Mouse (Mus musculus) embryonic facial prominence, embryonic 14.5 days (tissue): ENCODE results near the gene Slc6a20a. TPM values are rescaled to one million over a fixed set of nuclear protein-coding genes. Genes with fewer than 3 reads are reported as not detected.

ENCODE experiments used
- ATAC-seq: fragments of 200-750 bp; cut with Nextera tagmentation; 2 replicates; pipeline ENCODE4 v1.8.0; 2017; ENCODE audit warnings: low read depth, moderate number of reproducible peaks, moderate TSS enrichment
- DNase-seq: peaks from one replicate; pipeline ENCODE4 v3.0.0-alpha.2; 2015; ENCODE audit warnings: low spot score
- H3K27ac ChIP-seq: fragments of 300-500 bp; sonication (generic); replicated peaks from 2 replicates; pipeline ENCODE4 v1.5.1; 2014; ENCODE audit warnings: low read depth, mild to moderate bottlenecking, low read length, moderate library complexity
- H3K27me3 ChIP-seq: fragments of 300-500 bp; sonication (generic); replicated peaks from 2 replicates; pipeline ENCODE4 v1.6.1; 2014; ENCODE audit warnings: low read length; ENCODE audit not compliant: control insufficient read depth, insufficient read depth
- H3K36me3 ChIP-seq: fragments of 300-500 bp; sonication (generic); 2 replicates; pipeline ENCODE4 v1.6.1; 2014; ENCODE audit warnings: low read length, mixed read lengths; ENCODE audit not compliant: control insufficient read depth, insufficient read depth
- H3K4me1 ChIP-seq: fragments of 300-500 bp; sonication (generic); 2 replicates; pipeline ENCODE4 v1.6.1; 2014; ENCODE audit warnings: antibody characterized with exemption, low read length; ENCODE audit not compliant: control insufficient read depth, insufficient read depth
- H3K4me2 ChIP-seq: fragments of 300-500 bp; sonication (generic); 2 replicates; pipeline ENCODE4 v1.6.1; 2014; ENCODE audit warnings: low read depth, mild to moderate bottlenecking, low read length, moderate library complexity, mixed read lengths
- H3K4me3 ChIP-seq: fragments of 300-500 bp; sonication (generic); 2 replicates; pipeline ENCODE4 v1.5.1; 2014; ENCODE audit warnings: low read depth, mild to moderate bottlenecking, low read length
- H3K9ac ChIP-seq: fragments of 300-500 bp; sonication (generic); 2 replicates; pipeline ENCODE4 v1.6.1; 2014; ENCODE audit warnings: low read depth, mild to moderate bottlenecking, low read length, moderate library complexity, mixed read lengths
- H3K9me3 ChIP-seq: fragments of 300-500 bp; sonication (generic); 2 replicates; pipeline ENCODE4 v1.6.1; 2016; ENCODE audit warnings: low read length; ENCODE audit not compliant: control insufficient read depth
- whole genome bisulfite sequencing: fragments of 180-500 bp; shearing (Covaris S2); extraction: QIAGEN DNeasy Blood & Tissue Kit; methylation state at CpG from one replicate; pipeline ENCODE4 v1.1.7; 2014; 5-methylcytosine and 5-hydroxymethylcytosine counted together
- polyA plus RNA-seq: library from polyadenylated mRNA; unstranded; fragments of >200 nt; fragmentation: Nextera tagmentation; extraction: Ambion mirVana; gene quantifications from 2 replicates; pipeline ENCODE4 v1.2.1, GENCODE M21; 2014

Slc6a20a gene
- polyA plus RNA-seq, 1 experiment from 2014 or later, result 0.99 TPM

- Histone ChIP-seq H3K36me3 (no peaks in the 10 kb centered on the region), H3K4me3 (no peak overlapping the region), H3K4me1 (no peaks in the 10 kb centered on the region), H3K9ac (no peak overlapping the region), H3K4me2 (no peak overlapping the region), H3K9me3 (no peaks in the 10 kb centered on the region), H3K27me3 (no peaks in the 10 kb centered on the region), H3K27ac (no peak overlapping the region)
- DNase-seq (no peak), ATAC-seq (no peak)
- WGBS, result 93% methylated on average over 10 of the region's 11 CpGs
Measured at GRCm38 (mm10) chr9:123625821-123626220, 52.9 kb downstream of the Slc6a20a start.

- WGBS, result 90% methylated on average over 2 of the region's 2 CpGs
- Histone ChIP-seq H3K9ac (no peak overlapping the region), H3K36me3 (no peaks in the 10 kb centered on the region), H3K4me2 (no peak overlapping the region), H3K27ac (no peak overlapping the region), H3K4me1 (no peaks in the 10 kb centered on the region), H3K4me3 (no peak overlapping the region), H3K9me3 (no peaks in the 10 kb centered on the region), H3K27me3 (no peaks in the 10 kb centered on the region)
- DNase-seq, result no peak
- no peak for ATAC-seq
Measured at GRCm38 (mm10) chr9:123624741-123625140, 53.9 kb downstream of the Slc6a20a start.

- Histone ChIP-seq H3K4me3 (no peak overlapping the region), H3K4me1 (no peaks in the 10 kb centered on the region), H3K27ac (no peak overlapping the region), H3K36me3 (no peaks in the 10 kb centered on the region), H3K9ac (no peak overlapping the region), H3K9me3 (no peaks in the 10 kb centered on the region), H3K4me2 (no peak overlapping the region), H3K27me3 (no peaks in the 10 kb centered on the region)
- 81% methylated on average over 5 of the region's 5 CpGs for WGBS
- DNase-seq, result no peak
- no peak for ATAC-seq
Measured at GRCm38 (mm10) chr9:123620311-123621098, 58.2 kb downstream of the Slc6a20a start.

GRCm38 (mm10) chr9:123601529-123601928 lies 77.2 kb downstream of the Slc6a20a start:
- no peak overlapping the region for H3K4me2 ChIP-seq
- 82% methylated on average over 1 of the region's 1 CpGs for WGBS

GRCm38 (mm10) chr9:123597376-123597775 lies 81.3 kb downstream of the Slc6a20a start:
- H3K9ac ChIP-seq, result no peak overlapping the region
- ATAC-seq (no peak), DNase-seq (no peak)
- H3K4me3 ChIP-seq, result no peak overlapping the region
- H3K27ac ChIP-seq, result no peak overlapping the region
- H3K4me1 ChIP-seq, result no peaks in the 10 kb centered on the region
- peaks cover 19% of the 10 kb centered on the region for H3K36me3 ChIP-seq
- H3K9me3 ChIP-seq, result no peaks in the 10 kb centered on the region
- no peaks in the 10 kb centered on the region for H3K27me3 ChIP-seq
- no peak overlapping the region for H3K4me2 ChIP-seq
- 96% methylated on average over 2 of the region's 2 CpGs for WGBS

More at GRCm38 (mm10) chr9:123601529-123601928, 77.2 kb downstream of the Slc6a20a start:
- ATAC-seq, result no peak
- no peaks in the 10 kb centered on the region for H3K27me3 ChIP-seq
- no peak for DNase-seq
- no peak overlapping the region for H3K9ac ChIP-seq
- no peak overlapping the region for H3K27ac ChIP-seq
- H3K36me3 ChIP-seq, result no peaks in the 10 kb centered on the region
- H3K4me1 ChIP-seq, result no peaks in the 10 kb centered on the region
- no peaks in the 10 kb centered on the region for H3K9me3 ChIP-seq
- no peak overlapping the region for H3K4me3 ChIP-seq

- Histone ChIP-seq H3K9me3 (no peaks in the 10 kb centered on the region), H3K9ac (no peak overlapping the region), H3K4me2 (no peak overlapping the region), H3K4me3 (no peak overlapping the region), H3K4me1 (no peaks in the 10 kb centered on the region), H3K27me3 (no peaks in the 10 kb centered on the region), H3K27ac (no peak overlapping the region), H3K36me3 (peaks cover 19% of the 10 kb centered on the region)
- ATAC-seq (no peak), DNase-seq (no peak)
- whole genome bisulfite sequencing, result 98% methylated on average over 2 of the region's 2 CpGs
Measured at GRCm38 (mm10) chr9:123596910-123597309, 81.8 kb downstream of the Slc6a20a start.

GRCm38 (mm10) chr9:123595194-123595593 lies 83.5 kb downstream of the Slc6a20a start:
- Histone ChIP-seq H3K27me3 (no peaks in the 10 kb centered on the region), H3K4me3 (no peak overlapping the region), H3K9ac (no peak overlapping the region), H3K27ac (no peak overlapping the region), H3K9me3 (no peaks in the 10 kb centered on the region), H3K4me1 (no peaks in the 10 kb centered on the region), H3K36me3 (peaks cover 28% of the 10 kb centered on the region), H3K4me2 (no peak overlapping the region)
- DNase-seq, result no peak
- no peak for ATAC-seq
- WGBS, result 91% methylated on average over 4 of the region's 4 CpGs

- WGBS, result 84% methylated on average over 7 of the region's 7 CpGs
- no peaks in the 10 kb centered on the region for H3K9me3 ChIP-seq
- no peak overlapping the region for H3K4me2 ChIP-seq
- H3K27ac ChIP-seq, result no peak overlapping the region
- H3K9ac ChIP-seq, result no peak overlapping the region
- H3K4me3 ChIP-seq, result no peak overlapping the region
- DNase-seq (no peak), ATAC-seq (no peak)
- peaks cover 62% of the 10 kb centered on the region for H3K36me3 ChIP-seq
- H3K4me1 ChIP-seq, result no peaks in the 10 kb centered on the region
- H3K27me3 ChIP-seq, result no peaks in the 10 kb centered on the region
Measured at GRCm38 (mm10) chr9:123589240-123589910, 89.3 kb downstream of the Slc6a20a start.
